Mouse (Mus musculus) telencephalon, adult 2 months (tissue): ENCODE measurements around the gene Supt6.

Experiments
- DNase-seq: peaks from one replicate; pipeline ENCODE4 v3.0.0-alpha.2; 2011; ENCODE audit warnings: low read depth, low spot score

Gene Supt6

GRCm38 (mm10) chr11:78182961-78183844 lies 62.6 kb downstream of the Supt6 start, which contains the start of gene Rpl23a:
TSS of gene Rpl23a (minus strand) at chr11:78183584.
- DNase-seq = peak; percentile 97

- DNase-seq = no peak
Observed at GRCm38 (mm10) chr11:78182450-78182849, 63.3 kb downstream of the Supt6 start.

- no peak for DNase-seq
Observed at GRCm38 (mm10) chr11:78181830-78182357, 63.9 kb downstream of the Supt6 start.

- DNase-seq = no peak
Observed at GRCm38 (mm10) chr11:78180081-78180761, 65.6 kb downstream of the Supt6 start.

- DNase-seq = no peak
Observed at GRCm38 (mm10) chr11:78179438-78179999, 66.3 kb downstream of the Supt6 start.

GRCm38 (mm10) chr11:78178859-78179437 lies 66.8 kb downstream of the Supt6 start:
- DNase-seq = no peak

GRCm38 (mm10) chr11:78177903-78178858 lies 67.6 kb downstream of the Supt6 start:
- DNase-seq = no peak

GRCm38 (mm10) chr11:78177437-78177836 lies 68.3 kb downstream of the Supt6 start:
- DNase-seq = no peak

- DNase-seq = no peak
Observed at GRCm38 (mm10) chr11:78176905-78177331, 68.9 kb downstream of the Supt6 start.

GRCm38 (mm10) chr11:78176402-78176862 lies 69.4 kb downstream of the Supt6 start, which contains the start of the genes Nek8 and Tlcd1:
TSS of gene Nek8 (minus strand) at chr11:78176675.
TSS of gene Tlcd1 (plus strand) at chr11:78176711.
- DNase-seq = no peak

- no peak for DNase-seq
Observed at GRCm38 (mm10) chr11:78175771-78176401, 69.9 kb downstream of the Supt6 start.

- no peak for DNase-seq
Observed at GRCm38 (mm10) chr11:78174506-78174905, 71.3 kb downstream of the Supt6 start.

- DNase-seq = no peak
Observed at GRCm38 (mm10) chr11:78172748-78173383, 72.9 kb downstream of the Supt6 start.

- no peak for DNase-seq
Observed at GRCm38 (mm10) chr11:78172034-78172747, 73.6 kb downstream of the Supt6 start.

- no peak for DNase-seq
Observed at GRCm38 (mm10) chr11:78171328-78171727, 74.5 kb downstream of the Supt6 start.

- no peak for DNase-seq
Observed at GRCm38 (mm10) chr11:78170306-78170705, 75.5 kb downstream of the Supt6 start.

- no peak for DNase-seq
Observed at GRCm38 (mm10) chr11:78168541-78169468, 77.0 kb downstream of the Supt6 start.
